Mouse (Mus musculus) CH12.LX (cell line): ENCODE measurements around the gene Ppm1l.

ENCODE experiments used
- ETS1 ChIP-seq: conservative IDR thresholded peaks from 2 replicates; pipeline ENCODE4 v1.6.1; 2012; ENCODE audit warnings: low read depth, mild to moderate bottlenecking, inconsistent platforms, low read length, improper control_type of control experiment, moderate library complexity
- NRF1 ChIP-seq: IDR thresholded peaks from 2 replicates; pipeline ENCODE4 v1.6.1; 2014; ENCODE audit warnings: low read depth, mild to moderate bottlenecking, inconsistent platforms, low read length, improper control_type of control experiment, moderate library complexity

- TF ChIP-seq NRF1 (no peak), ETS1 (no peak)
These were observed 290.3 kb downstream of the Ppm1l start for GRCm38 (mm10) chr3:69606923-69607322.
